Mouse (Mus musculus) bone marrow macrophage, adult 2 months (primary cell): ENCODE measurements around the gene Fndc5. TPM values are rescaled to one million over a fixed set of nuclear protein-coding genes. Genes with fewer than 3 reads are reported as not detected.

Experiments used
- H3K27ac ChIP-seq: 2 replicates; pipeline ENCODE4 v1.5.1; 2012; ENCODE audit warnings: low read depth, low read length; ENCODE audit not compliant: insufficient read depth
- H3K4me1 ChIP-seq: 2 replicates; pipeline ENCODE4 v1.6.1; 2012; ENCODE audit warnings: low read length; ENCODE audit not compliant: control insufficient read depth, insufficient read depth
- H3K4me3 ChIP-seq: 2 replicates; pipeline ENCODE4 v1.5.1; 2012; ENCODE audit warnings: mild to moderate bottlenecking, low read length, moderate library complexity; ENCODE audit not compliant: insufficient read depth
- CTCF ChIP-seq: IDR thresholded peaks from 2 replicates; pipeline ENCODE4 v1.5.1; 2012; ENCODE audit warnings: low read depth, mild to moderate bottlenecking, low read length, moderate library complexity
- POLR2A ChIP-seq: IDR thresholded peaks from 2 replicates; pipeline ENCODE4 v1.6.1; 2012; ENCODE audit warnings: mild to moderate bottlenecking, low read depth, low read length, borderline replicate concordance
- polyA plus RNA-seq: library from polyadenylated mRNA; stranded (reverse); fragments of >200 nt; gene quantifications from 2 replicates; pipeline ENCODE4 v1.2.4, GENCODE M21; 2012; ENCODE audit not compliant: missing spikeins, insufficient read depth, insufficient read length

Fndc5 gene
- polyA plus RNA-seq, 1 experiment, result not detected

GRCm38 (mm10) chr4:129110804-129111203 lies 26.0 kb upstream of the Fndc5 start:
- TF ChIP-seq POLR2A (no peak), CTCF (no peak)
- no peak overlapping the region for H3K4me3 ChIP-seq
- no peaks in the 10 kb centered on the region for H3K4me1 ChIP-seq
- no peak overlapping the region for H3K27ac ChIP-seq

- Histone ChIP-seq H3K4me1 (no peaks in the 10 kb centered on the region), H3K4me3 (no peak overlapping the region), H3K27ac (no peak overlapping the region)
- TF ChIP-seq POLR2A (no peak), CTCF (0 out of 2 replicates have a peak, but pooled peaks have one; percentile 16)
These were observed 25.4 kb upstream of the Fndc5 start for GRCm38 (mm10) chr4:129111350-129111749.

GRCm38 (mm10) chr4:129112231-129112630 lies 24.6 kb upstream of the Fndc5 start:
- H3K4me3 ChIP-seq, result no peak overlapping the region
- H3K27ac ChIP-seq, result no peak overlapping the region
- no peaks in the 10 kb centered on the region for H3K4me1 ChIP-seq
- no peak for TF ChIP-seq CTCF
- no peak for TF ChIP-seq POLR2A

- TF ChIP-seq CTCF (peak; percentile 30; the same call in 1 of the 2 replicates), POLR2A (no peak)
- H3K4me1 ChIP-seq, result no peaks in the 10 kb centered on the region
- H3K4me3 ChIP-seq, result no peak overlapping the region
- no peak overlapping the region for H3K27ac ChIP-seq
These were observed 23.5 kb upstream of the Fndc5 start for GRCm38 (mm10) chr4:129113083-129113988.

GRCm38 (mm10) chr4:129116703-129117102 lies 20.1 kb upstream of the Fndc5 start:
- no peak overlapping the region for H3K27ac ChIP-seq
- TF ChIP-seq POLR2A, result no peak
- no peak for TF ChIP-seq CTCF
- H3K4me3 ChIP-seq, result no peak overlapping the region
- H3K4me1 ChIP-seq, result no peaks in the 10 kb centered on the region

GRCm38 (mm10) chr4:129117720-129118510 lies 18.9 kb upstream of the Fndc5 start:
- Histone ChIP-seq H3K27ac (no peak overlapping the region), H3K4me3 (no peak overlapping the region), H3K4me1 (no peaks in the 10 kb centered on the region)
- TF ChIP-seq POLR2A (no peak), CTCF (no peak)

GRCm38 (mm10) chr4:129119708-129120107 lies 17.1 kb upstream of the Fndc5 start:
- H3K27ac ChIP-seq, result no peak overlapping the region
- H3K4me1 ChIP-seq, result no peaks in the 10 kb centered on the region
- no peak for TF ChIP-seq POLR2A
- TF ChIP-seq CTCF, result no peak
- no peak overlapping the region for H3K4me3 ChIP-seq

- Histone ChIP-seq H3K4me1 (no peaks in the 10 kb centered on the region), H3K27ac (no peak overlapping the region), H3K4me3 (no peak overlapping the region)
- no peak for TF ChIP-seq POLR2A
- TF ChIP-seq CTCF, result no peak
These were observed 16.0 kb upstream of the Fndc5 start for GRCm38 (mm10) chr4:129120520-129121445.

- H3K27ac ChIP-seq, result no peak within 1 kb of the TSS
- no peak for TF ChIP-seq CTCF
- TF ChIP-seq POLR2A, result no peak
- H3K4me1 ChIP-seq, result no peaks in the 10 kb centered on the region
- H3K4me3 ChIP-seq, result no peak within 1 kb of the TSS
These were observed 15.2 kb upstream of the Fndc5 start, which contains the start of gene Hpca for GRCm38 (mm10) chr4:129121569-129122086. TSS of gene Hpca (minus strand) at chr4:129122036.
